Mouse (Mus musculus) CH12.LX (cell line): Measurements from ENCODE around the gene Slc13a4. TPM values are rescaled to one million over a fixed set of nuclear protein-coding genes. Genes with fewer than 3 reads are reported as not detected.

ENCODE experiments used
- DNase-seq: peaks from one replicate; pipeline ENCODE4 v3.0.0-alpha.2; 2013; ENCODE audit errors: extremely low read depth
- H3K27ac ChIP-seq: 2 replicates; pipeline ENCODE4 v1.5.1; 2012; ENCODE audit warnings: low read depth, mild to moderate bottlenecking, control low read depth, moderate library complexity; ENCODE audit not compliant: insufficient read depth
- H3K27me3 ChIP-seq: replicated peaks from 2 replicates; pipeline ENCODE3; 2012; ENCODE audit warnings: inconsistent platforms
- H3K36me3 ChIP-seq, 2 experiments: replicated peaks in 1 of 2; 2 replicates each; pipeline versions ENCODE3 to v1.6.1; 2012; ENCODE audit warnings: inconsistent platforms in 1 of 2, low read length in 1 of 2, mild to moderate bottlenecking in 1 of 2, mixed read lengths in 1 of 2, moderate library complexity in 1 of 2; ENCODE audit not compliant: control insufficient read depth in 1 of 2, insufficient read depth in 1 of 2
- H3K4me1 ChIP-seq, 2 experiments: 2 replicates each; pipeline ENCODE4 v1.6.1; 2012; ENCODE audit warnings: inconsistent platforms in 1 of 2, moderate library complexity in 1 of 2; ENCODE audit not compliant: insufficient read depth in 2 of 2, control insufficient read depth in 1 of 2
- H3K4me2 ChIP-seq: 2 replicates; pipeline ENCODE4 v1.6.1; 2012; ENCODE audit warnings: low read depth, mild to moderate bottlenecking, control low read depth; ENCODE audit not compliant: poor library complexity, insufficient read depth, severe bottlenecking
- H3K4me3 ChIP-seq, 3 experiments: fragments of 150-350 bp in 1 of 3; sonication (generic) in 1 of 3; replicated peaks in 1 of 3; 2 replicates each; pipeline versions ENCODE3 to v1.5.1; 2011 to 2012; ENCODE audit warnings: low read depth in 2 of 3, low read length in 2 of 3, mild to moderate bottlenecking in 2 of 3, moderate library complexity in 2 of 3, control low read depth in 1 of 3, improper control_type of control experiment in 1 of 3, inconsistent platforms in 1 of 3, mixed read lengths in 1 of 3; ENCODE audit not compliant: poor library complexity in 1 of 3
- H3K79me2 ChIP-seq: replicated peaks from 2 replicates; pipeline ENCODE4 v1.6.1; 2012; ENCODE audit warnings: mild to moderate bottlenecking, moderate library complexity; ENCODE audit not compliant: control insufficient read depth, poor library complexity, insufficient read depth, severe bottlenecking; ENCODE audit errors: extremely low read depth
- H3K9ac ChIP-seq: 2 replicates; pipeline ENCODE4 v1.6.1; 2012; ENCODE audit warnings: low read depth, mild to moderate bottlenecking, control low read depth, moderate library complexity; ENCODE audit not compliant: insufficient read depth
- H3K9me3 ChIP-seq: replicated peaks from 2 replicates; pipeline ENCODE3; 2012; ENCODE audit warnings: low read length, inconsistent platforms, mixed read lengths
- BHLHE40 ChIP-seq: IDR thresholded peaks from 2 replicates; pipeline ENCODE4 v1.6.1; 2011; ENCODE audit warnings: mild to moderate bottlenecking, low read depth, low read length, improper control_type of control experiment
- CTCF ChIP-seq, 2 experiments: IDR thresholded peaks in 1 of 2; conservative IDR thresholded peaks in 1 of 2; 2 replicates each; pipeline ENCODE4 v1.5.1; 2011 to 2012; ENCODE audit warnings: low read depth in 2 of 2, low read length in 2 of 2, improper control_type of control experiment in 1 of 2, inconsistent platforms in 1 of 2, mild to moderate bottlenecking in 1 of 2, moderate library complexity in 1 of 2
- ELF1 ChIP-seq: IDR thresholded peaks from 2 replicates; pipeline ENCODE4 v1.6.1; 2014; ENCODE audit warnings: low read depth, mild to moderate bottlenecking, inconsistent platforms, low read length, improper control_type of control experiment
- EP300 ChIP-seq: IDR thresholded peaks from 2 replicates; pipeline ENCODE4 v1.6.1; 2011; ENCODE audit warnings: low read length, improper control_type of control experiment
- ETS1 ChIP-seq: conservative IDR thresholded peaks from 2 replicates; pipeline ENCODE4 v1.6.1; 2012; ENCODE audit warnings: low read depth, mild to moderate bottlenecking, inconsistent platforms, low read length, improper control_type of control experiment, moderate library complexity
- HCFC1 ChIP-seq: IDR thresholded peaks from 2 replicates; pipeline ENCODE4 v1.6.1; 2012; ENCODE audit warnings: low read depth, mild to moderate bottlenecking, inconsistent platforms, low read length, improper control_type of control experiment
- IRF4 ChIP-seq: IDR thresholded peaks from 2 replicates; pipeline ENCODE4 v1.6.1; 2014; ENCODE audit warnings: low read depth, mild to moderate bottlenecking, inconsistent platforms, low read length, improper control_type of control experiment
- MAX ChIP-seq: IDR thresholded peaks from 2 replicates; pipeline ENCODE4 v1.6.1; 2011; ENCODE audit warnings: low read length, improper control_type of control experiment
- MAZ ChIP-seq: IDR thresholded peaks from 2 replicates; pipeline ENCODE4 v1.6.1; 2012; ENCODE audit warnings: low read depth, mild to moderate bottlenecking, inconsistent platforms, low read length, improper control_type of control experiment, moderate library complexity
- MEF2A ChIP-seq: IDR thresholded peaks from 2 replicates; pipeline ENCODE4 v1.6.1; 2014; ENCODE audit warnings: low read depth, mild to moderate bottlenecking, inconsistent platforms, low read length, improper control_type of control experiment, borderline replicate concordance
- MYC ChIP-seq: IDR thresholded peaks from 2 replicates; pipeline ENCODE4 v1.6.1; 2011; ENCODE audit warnings: low read depth, mild to moderate bottlenecking, improper control_type of control experiment, low read length
- POLR2A ChIP-seq: IDR thresholded peaks from 2 replicates; pipeline ENCODE4 v1.6.1; 2011; ENCODE audit warnings: low read depth, mild to moderate bottlenecking, improper control_type of control experiment, low read length
- POLR2AphosphoS2 ChIP-seq: IDR thresholded peaks from 2 replicates; pipeline ENCODE4 v1.6.1; 2011; ENCODE audit warnings: low read depth, low read length, improper control_type of control experiment
- RAD21 ChIP-seq: IDR thresholded peaks from 2 replicates; pipeline ENCODE4 v1.6.1; 2011; ENCODE audit warnings: low read depth, mild to moderate bottlenecking, low read length, improper control_type of control experiment, moderate library complexity
- SMC3 ChIP-seq: IDR thresholded peaks from 2 replicates; pipeline ENCODE4 v1.6.1; 2011; ENCODE audit warnings: low read depth, low read length, improper control_type of control experiment
- TCF12 ChIP-seq: IDR thresholded peaks from 2 replicates; pipeline ENCODE4 v1.6.1; 2014; ENCODE audit warnings: low read depth, mild to moderate bottlenecking, inconsistent platforms, low read length, improper control_type of control experiment
- USF1 ChIP-seq: IDR thresholded peaks from 2 replicates; pipeline ENCODE4 v1.6.1; 2014; ENCODE audit warnings: low read depth, mild to moderate bottlenecking, inconsistent platforms, low read length, improper control_type of control experiment
- ZC3H11A ChIP-seq: IDR thresholded peaks from 2 replicates; pipeline ENCODE4 v1.6.1; 2012; ENCODE audit warnings: low read depth, mild to moderate bottlenecking, inconsistent platforms, low read length, improper control_type of control experiment
- dilution Hi-C: fragments of 300-500 bp; cut with MboI; formaldehyde crosslinking; loops from 2 replicates; pipeline ENCODE4 v1.14.3; 2020; ENCODE audit warnings: low sequenced_read_pairs; ENCODE audit not compliant: extremely low pct_unique_long_range_greater_than_20kb, extremely low pct_ligation_motif_present
- in situ Hi-C: fragments of 300-500 bp; cut with MboI; formaldehyde crosslinking; loops from 3 replicates; pipeline ENCODE4 v1.14.3; 2019; ENCODE audit warnings: low sequenced_read_pairs, low pct_ligation_motif_present, low pct_unique_long_range_greater_than_20kb, mixed read lengths
- polyA plus RNA-seq: library from polyadenylated mRNA; unstranded; fragments of >175 nt; gene quantifications from 2 replicates; pipeline ENCODE4 v1.2.1, GENCODE M21; 2012; ENCODE audit warnings: low read depth; ENCODE audit not compliant: insufficient read length
- total RNA-seq, 2 experiments: library from RNA; depleted of rRNA; stranded (reverse); fragments of 300-350 nt in 1 of 2; fragments of >200 nt in 1 of 2; gene quantifications; 2 replicates each; pipeline ENCODE4 v1.2.3; 2012 to 2014

The Slc13a4 gene
- total and polyA plus RNA-seq, 3 experiments, result not detected

- no peaks in the 10 kb centered on the region for H3K4me1 ChIP-seq
- no peak overlapping the region for H3K4me2 ChIP-seq
- in situ Hi-C loops (no loop called here), dilution Hi-C loops (no loop called here)
- H3K27me3 ChIP-seq, result no peaks in the 10 kb centered on the region
- H3K27ac ChIP-seq, result no peak overlapping the region
- no peaks in the 10 kb centered on the region for H3K9me3 ChIP-seq
- H3K79me2 ChIP-seq, result no peaks in the 10 kb centered on the region
- no peak for DNase-seq
- no peak overlapping the region for H3K9ac ChIP-seq
- H3K4me3 ChIP-seq, result no peak overlapping the region
- peaks cover 16 to 36% of the 10 kb centered on the region in 2 experiments for H3K36me3 ChIP-seq
- TF ChIP-seq CTCF (conservative IDR thresholded peaks at IDR 0.05 in 1 of 2, IDR thresholded peaks at IDR 0.05 in 1 of 2; ENCODE audit: low read depth in 2 of 2, low read length in 2 of 2) (no peak), HCFC1 (no peak), SMC3 (no peak), ZC3H11A (no peak), ELF1 (no peak), ETS1 (no peak), MEF2A (no peak), IRF4 (no peak), POLR2AphosphoS2 (no peak), BHLHE40 (no peak), MAZ (no peak), MYC (no peak), POLR2A (no peak), MAX (no peak), RAD21 (no peak), USF1 (no peak)
- TF ChIP-seq, all 38 proteins: peak for 0
Measured at GRCm38 (mm10) chr6:35265580-35266278, 42.2 kb downstream of the Slc13a4 start.

GRCm38 (mm10) chr6:35260531-35260930 is 47.4 kb downstream of the Slc13a4 start:
- peaks cover 0 to 41% of the 10 kb centered on the region in 2 experiments; a peak in 2 of 4 replicates for H3K4me1 ChIP-seq
- no peak for DNase-seq
- no peak overlapping the region for H3K4me2 ChIP-seq
- in situ Hi-C loops, result no loop called here
- H3K36me3 ChIP-seq, result peaks cover 16 to 62% of the 10 kb centered on the region in 2 experiments
- dilution Hi-C loops, result no loop called here
- TF ChIP-seq TCF12 (no peak), ZC3H11A (no peak), EP300 (no peak)
- H3K9ac ChIP-seq, result no peak overlapping the region
- H3K4me3 ChIP-seq, result no peak overlapping the region
- peaks cover 13% of the 10 kb centered on the region for H3K79me2 ChIP-seq
- no peak overlapping the region for H3K27ac ChIP-seq
- no peaks in the 10 kb centered on the region for H3K27me3 ChIP-seq
- no peaks in the 10 kb centered on the region for H3K9me3 ChIP-seq
